Mouse (Mus musculus) neural tube, embryonic 14.5 days (tissue): Measurements from ENCODE around the gene Gramd1b. TPM values are rescaled to one million over a fixed set of nuclear protein-coding genes. Genes with fewer than 3 reads are reported as not detected.
A peak's percentile ranks its signal among the peaks of the same experiment; 100 is the strongest.

Experiments used
- ATAC-seq: fragments of 200-750 bp; cut with Nextera tagmentation; 2 replicates; pipeline ENCODE4 v1.8.0; 2017; ENCODE audit warnings: low read depth, mild to moderate bottlenecking, moderate TSS enrichment, moderate library complexity
- H3K27ac ChIP-seq: fragments of 300-500 bp; sonication (generic); 2 replicates; pipeline ENCODE4 v1.5.1; 2014; ENCODE audit warnings: low read depth, mild to moderate bottlenecking, control low read depth, low read length, moderate library complexity, mixed read lengths
- H3K27me3 ChIP-seq: fragments of 300-500 bp; sonication (generic); 2 replicates; pipeline ENCODE4 v1.6.1; 2014; ENCODE audit warnings: low read length; ENCODE audit not compliant: control insufficient read depth, insufficient read depth
- H3K36me3 ChIP-seq: fragments of 300-500 bp; sonication (generic); 2 replicates; pipeline ENCODE4 v1.6.1; 2014; ENCODE audit warnings: low read length, mixed read lengths; ENCODE audit not compliant: control insufficient read depth, insufficient read depth
- H3K4me1 ChIP-seq: fragments of 300-500 bp; sonication (generic); 2 replicates; pipeline ENCODE4 v1.6.1; 2014; ENCODE audit warnings: low read length; ENCODE audit not compliant: control insufficient read depth, insufficient read depth
- H3K4me2 ChIP-seq: fragments of 300-500 bp; sonication (generic); 2 replicates; pipeline ENCODE4 v1.6.1; 2014; ENCODE audit warnings: mild to moderate bottlenecking, low read depth, low read length, control low read depth
- H3K4me3 ChIP-seq: fragments of 300-500 bp; sonication (generic); 2 replicates; pipeline ENCODE4 v1.5.1; 2014; ENCODE audit warnings: low read depth, low read length, control low read depth, mixed read lengths
- H3K9ac ChIP-seq: fragments of 300-500 bp; sonication (generic); replicated peaks from 2 replicates; pipeline ENCODE4 v1.6.1; 2014; ENCODE audit warnings: low read depth, mild to moderate bottlenecking, control low read depth, low read length, mixed read lengths
- H3K9me3 ChIP-seq: fragments of 300-500 bp; sonication (generic); 2 replicates; pipeline ENCODE4 v1.6.1; 2016; ENCODE audit warnings: low read length; ENCODE audit not compliant: control insufficient read depth
- WGBS: fragments of 180-500 bp; shearing (Covaris S2); extraction: QIAGEN DNeasy Blood & Tissue Kit; methylation state at CpG from one replicate; pipeline ENCODE4 v1.1.7; 2014; 5-methylcytosine and 5-hydroxymethylcytosine counted together
- polyA plus RNA-seq: library from polyadenylated mRNA; unstranded; fragments of >200 nt; fragmentation: Nextera tagmentation; extraction: Ambion mirVana; gene quantifications from 2 replicates; pipeline ENCODE4 v1.2.1, GENCODE M21; 2014

The Gramd1b gene
- 13.9 and 21.4 TPM in 2 replicates for polyA plus RNA-seq

- WGBS, result under 1% methylated on average over 40 of the region's 40 CpGs
- no peak within 1 kb of the TSS for H3K27ac ChIP-seq
- H3K27me3 ChIP-seq, result no peaks in the 10 kb centered on the region
- peak; percentile 84 for ATAC-seq
- H3K36me3 ChIP-seq, result no peaks in the 10 kb centered on the region
- H3K4me2 ChIP-seq, result peak within 1 kb of the TSS; percentile 78
- peak within 1 kb of the TSS; percentile 61 for H3K9ac ChIP-seq
- H3K4me3 ChIP-seq, result peak within 1 kb of the TSS; percentile 48
- H3K9me3 ChIP-seq, result no peaks in the 10 kb centered on the region
- H3K4me1 ChIP-seq, result peaks cover 4% of the 10 kb centered on the region; the same call in 1 of the 2 replicates
Measured at GRCm38 (mm10) chr9:40531027-40531621, at the start of gene Gramd1b. Gene Gramd1b, minus strand, starts transcription at chr9:40531383.

- H3K4me1 ChIP-seq, result no peaks in the 10 kb centered on the region
- no peak overlapping the region for H3K4me2 ChIP-seq
- 72% methylated on average over 11 of the region's 11 CpGs for WGBS
- no peak overlapping the region for H3K9ac ChIP-seq
- no peaks in the 10 kb centered on the region for H3K9me3 ChIP-seq
- no peaks in the 10 kb centered on the region for H3K36me3 ChIP-seq
- no peak overlapping the region for H3K27ac ChIP-seq
- no peak overlapping the region for H3K4me3 ChIP-seq
- ATAC-seq, result no peak
- no peaks in the 10 kb centered on the region for H3K27me3 ChIP-seq
Measured at GRCm38 (mm10) chr9:40578726-40579625, 47.8 kb upstream of the Gramd1b start.

GRCm38 (mm10) chr9:40577132-40577531 lies 45.9 kb upstream of the Gramd1b start:
- Histone ChIP-seq H3K4me1 (no peaks in the 10 kb centered on the region), H3K4me3 (no peak overlapping the region), H3K36me3 (no peaks in the 10 kb centered on the region), H3K9ac (no peak overlapping the region), H3K27ac (no peak overlapping the region), H3K9me3 (no peaks in the 10 kb centered on the region), H3K4me2 (no peak overlapping the region), H3K27me3 (no peaks in the 10 kb centered on the region)
- WGBS, result 81% methylated on average over 7 of the region's 7 CpGs
- ATAC-seq, result no peak

GRCm38 (mm10) chr9:40575053-40575985 lies 44.1 kb upstream of the Gramd1b start:
- H3K27me3 ChIP-seq, result no peaks in the 10 kb centered on the region
- H3K9me3 ChIP-seq, result no peaks in the 10 kb centered on the region
- no peak for ATAC-seq
- no peaks in the 10 kb centered on the region for H3K4me1 ChIP-seq
- 67% methylated on average over 14 of the region's 14 CpGs for WGBS
- no peak overlapping the region for H3K4me2 ChIP-seq
- H3K4me3 ChIP-seq, result no peak overlapping the region
- no peak overlapping the region for H3K9ac ChIP-seq
- H3K27ac ChIP-seq, result no peak overlapping the region
- no peaks in the 10 kb centered on the region for H3K36me3 ChIP-seq

GRCm38 (mm10) chr9:40571280-40571679 lies 40.1 kb upstream of the Gramd1b start:
- no peaks in the 10 kb centered on the region for H3K36me3 ChIP-seq
- WGBS, result 66% methylated on average over 2 of the region's 2 CpGs

GRCm38 (mm10) chr9:40568070-40568469 lies 36.9 kb upstream of the Gramd1b start:
- H3K9ac ChIP-seq, result no peak overlapping the region
- no peaks in the 10 kb centered on the region for H3K36me3 ChIP-seq
- H3K4me3 ChIP-seq, result no peak overlapping the region
- H3K27ac ChIP-seq, result no peak overlapping the region
- 76% methylated on average over 8 of the region's 8 CpGs for WGBS
- no peak overlapping the region for H3K4me2 ChIP-seq
- H3K4me1 ChIP-seq, result no peaks in the 10 kb centered on the region
- no peaks in the 10 kb centered on the region for H3K27me3 ChIP-seq
- no peaks in the 10 kb centered on the region for H3K9me3 ChIP-seq
- no peak for ATAC-seq

More at GRCm38 (mm10) chr9:40571280-40571679, 40.1 kb upstream of the Gramd1b start:
- H3K9ac ChIP-seq, result no peak overlapping the region
- H3K9me3 ChIP-seq, result no peaks in the 10 kb centered on the region
- no peaks in the 10 kb centered on the region for H3K4me1 ChIP-seq
- no peak for ATAC-seq
- no peak overlapping the region for H3K4me2 ChIP-seq
- no peak overlapping the region for H3K27ac ChIP-seq
- no peak overlapping the region for H3K4me3 ChIP-seq
- no peaks in the 10 kb centered on the region for H3K27me3 ChIP-seq

- Histone ChIP-seq H3K36me3 (no peaks in the 10 kb centered on the region), H3K9ac (no peak overlapping the region), H3K4me1 (no peaks in the 10 kb centered on the region), H3K4me2 (no peak overlapping the region), H3K4me3 (no peak overlapping the region), H3K27ac (no peak overlapping the region), H3K27me3 (no peaks in the 10 kb centered on the region), H3K9me3 (no peaks in the 10 kb centered on the region)
- ATAC-seq, result no peak
Measured at GRCm38 (mm10) chr9:40563750-40564149, 32.6 kb upstream of the Gramd1b start.

- no peaks in the 10 kb centered on the region for H3K4me1 ChIP-seq
- H3K36me3 ChIP-seq, result no peaks in the 10 kb centered on the region
- H3K27me3 ChIP-seq, result no peaks in the 10 kb centered on the region
- no peak overlapping the region for H3K4me2 ChIP-seq
- H3K4me3 ChIP-seq, result no peak overlapping the region
- H3K9me3 ChIP-seq, result no peaks in the 10 kb centered on the region
- no peak for ATAC-seq
- H3K9ac ChIP-seq, result no peak overlapping the region
- WGBS, result 90% methylated on average over 7 of the region's 7 CpGs
- H3K27ac ChIP-seq, result no peak overlapping the region
Measured at GRCm38 (mm10) chr9:40559646-40560045, 28.5 kb upstream of the Gramd1b start.
